Mouse (Mus musculus): Measurements from ENCODE around the gene Pnn. TPM values are rescaled to one million over a fixed set of nuclear protein-coding genes. Genes with fewer than 3 reads are reported as not detected.
A peak's percentile ranks its signal among the peaks of the same experiment; 100 is the strongest.
"Not testable (repeated sequence)": the region's sequence is repeated elsewhere in the genome, so short reads cannot be mapped to it uniquely, and the experiment has no call there.

Pnn gene
- 100 to 1,000 TPM in 1 of 2 experiments, 10 to 100 TPM in 1; 98.9 to 160 TPM for polyA plus RNA-seq (2017; shearing (Covaris generic))

- ATAC-seq = peak; percentile 97
Measured at GRCm38 (mm10) chr12:59066448-59067077, at the start of gene Pnn. Gene Pnn (plus strand): TSS chr12:59066884.

GRCm38 (mm10) chr12:59017970-59018369 is 48.7 kb upstream of the Pnn start:
- ATAC-seq = no peak

GRCm38 (mm10) chr12:59019891-59020290 is 46.8 kb upstream of the Pnn start:
- no peak for ATAC-seq

- ATAC-seq = peak; percentile 99
Measured at GRCm38 (mm10) chr12:59021306-59021705, 45.4 kb upstream of the Pnn start.

GRCm38 (mm10) chr12:59032101-59032500 is 34.6 kb upstream of the Pnn start:
- peak; percentile 80 for ATAC-seq

GRCm38 (mm10) chr12:59039162-59039970 is 27.3 kb upstream of the Pnn start:
- peak; percentile 23 for ATAC-seq

GRCm38 (mm10) chr12:59039971-59040844 is 26.5 kb upstream of the Pnn start:
- peak; percentile 41 for ATAC-seq

- ATAC-seq = no peak
Measured at GRCm38 (mm10) chr12:59040851-59041250, 25.8 kb upstream of the Pnn start.

- ATAC-seq = no peak
Measured at GRCm38 (mm10) chr12:59052470-59052869, 14.2 kb upstream of the Pnn start.

GRCm38 (mm10) chr12:59053166-59053565 is 13.5 kb upstream of the Pnn start:
- no peak for ATAC-seq

GRCm38 (mm10) chr12:59053976-59054375 is 12.7 kb upstream of the Pnn start:
- ATAC-seq = no peak

GRCm38 (mm10) chr12:59055196-59055850 is 11.4 kb upstream of the Pnn start:
- ATAC-seq = peak; percentile 94

- ATAC-seq = no peak
Measured at GRCm38 (mm10) chr12:59056222-59056621, 10.5 kb upstream of the Pnn start.

- not testable (repeated sequence) for ATAC-seq
Measured at GRCm38 (mm10) chr12:59058242-59058641, 8.4 kb upstream of the Pnn start.

GRCm38 (mm10) chr12:59060322-59060721 is 6.4 kb upstream of the Pnn start:
- no peak for ATAC-seq

- ATAC-seq = peak; percentile 91
Measured at GRCm38 (mm10) chr12:59060993-59061595, 5.6 kb upstream of the Pnn start, which contains the start of gene Trappc6b. Gene Trappc6b (minus strand): TSS chr12:59061472.

GRCm38 (mm10) chr12:59064837-59065236 is 1.8 kb upstream of the Pnn start:
- no peak for ATAC-seq

- no peak for ATAC-seq
Measured at GRCm38 (mm10) chr12:59065776-59066175, 908 bp upstream of the Pnn start.

GRCm38 (mm10) chr12:59067095-59067494 is 411 bp downstream of the Pnn start:
- peak; percentile 21 for ATAC-seq

- ATAC-seq = no peak
Measured at GRCm38 (mm10) chr12:59068791-59069190, 2.1 kb downstream of the Pnn start.

- no peak for ATAC-seq
Measured at GRCm38 (mm10) chr12:59072286-59072685, 5.6 kb downstream of the Pnn start.

- no peak for ATAC-seq
Measured at GRCm38 (mm10) chr12:59074052-59074451, 7.4 kb downstream of the Pnn start.
